Mouse (Mus musculus): ENCODE measurements at regions not wholly inside any gene's neighbourhood (a gene's known extent, or its start where the extent isn't known, plus 50 kb on each side); places are given as distances from the start of the nearest gene placed in this dataset.

- DNase-seq (ENCODE audit: low spot score): no peak
Measured at GRCm38 (mm10) chr13:101505054-101505453, 263.0 kb downstream of the Pik3r1 start.

- no peak for DNase-seq (ENCODE audit: low spot score)
Measured at GRCm38 (mm10) chr13:101504241-101504640, 263.8 kb downstream of the Pik3r1 start.

GRCm38 (mm10) chr13:101501845-101502284 lies 266.2 kb downstream of the Pik3r1 start:
- DNase-seq (ENCODE audit: low spot score): no peak

GRCm38 (mm10) chr13:101501061-101501460 lies 267.0 kb downstream of the Pik3r1 start:
- no peak for DNase-seq (ENCODE audit: low spot score)

GRCm38 (mm10) chr13:101491835-101492234 lies 276.2 kb downstream of the Pik3r1 start:
- no peak for DNase-seq (ENCODE audit: low spot score)

- no peak for DNase-seq (ENCODE audit: low spot score)
Measured at GRCm38 (mm10) chr13:101490961-101491360, 277.1 kb downstream of the Pik3r1 start.

- no peak for DNase-seq (ENCODE audit: low spot score)
Measured at GRCm38 (mm10) chr13:101487621-101488020, 280.4 kb downstream of the Pik3r1 start.

- DNase-seq (ENCODE audit: low spot score): no peak
Measured at GRCm38 (mm10) chr13:101485823-101486222, 282.2 kb downstream of the Pik3r1 start.

- DNase-seq (ENCODE audit: low spot score): no peak
Measured at GRCm38 (mm10) chr13:101483816-101484215, 284.2 kb downstream of the Pik3r1 start.

- no peak for DNase-seq (ENCODE audit: low spot score)
Measured at GRCm38 (mm10) chr13:101481551-101482184, 286.3 kb downstream of the Pik3r1 start.

GRCm38 (mm10) chr13:101479297-101479652 lies 288.7 kb downstream of the Pik3r1 start:
- no peak for DNase-seq (ENCODE audit: low spot score)

GRCm38 (mm10) chr13:101478608-101479296 lies 289.3 kb downstream of the Pik3r1 start:
- DNase-seq (ENCODE audit: low spot score): no peak

- DNase-seq (ENCODE audit: low spot score): no peak
Measured at GRCm38 (mm10) chr13:101473349-101473748, 294.7 kb downstream of the Pik3r1 start.

GRCm38 (mm10) chr13:101470560-101471247 lies 297.3 kb downstream of the Pik3r1 start:
- DNase-seq (ENCODE audit: low spot score): no peak

- no peak for DNase-seq (ENCODE audit: low spot score)
Measured at GRCm38 (mm10) chr13:101465748-101466127, 302.3 kb downstream of the Pik3r1 start.

- DNase-seq (ENCODE audit: low spot score): peak; percentile 25
Measured at GRCm38 (mm10) chr13:101464928-101465747, 302.9 kb downstream of the Pik3r1 start.

GRCm38 (mm10) chr13:101456926-101457325 lies 311.1 kb downstream of the Pik3r1 start:
- DNase-seq (ENCODE audit: low spot score): no peak

- no peak for DNase-seq (ENCODE audit: low spot score)
Measured at GRCm38 (mm10) chr13:101454276-101454675, 313.7 kb downstream of the Pik3r1 start.

GRCm38 (mm10) chr13:101450501-101450900 lies 317.5 kb downstream of the Pik3r1 start:
- DNase-seq (ENCODE audit: low spot score): no peak

- DNase-seq (ENCODE audit: low spot score): no peak
Measured at GRCm38 (mm10) chr13:101439517-101439916, 328.5 kb downstream of the Pik3r1 start.

- peak; percentile 69 for DNase-seq (ENCODE audit: low spot score)
Measured at GRCm38 (mm10) chr13:101439041-101439440, 329.0 kb downstream of the Pik3r1 start.

GRCm38 (mm10) chr13:101433162-101433561 lies 334.9 kb downstream of the Pik3r1 start:
- no peak for DNase-seq (ENCODE audit: low spot score)
